Mouse (Mus musculus): Measurements from ENCODE around the gene Sirpb1a.
"Not testable (repeated sequence)": the region's sequence is repeated elsewhere in the genome, so short reads cannot be mapped to it uniquely, and the experiment has no call there.

- TF ChIP-seq CTCF (IDR thresholded peaks at IDR 0.05); POLR2A (IDR thresholded peaks at IDR 0.05; ENCODE audit: insufficient read depth, low read depth, low read length): not testable (repeated sequence)
Measured at GRCm38 (mm10) chr3:15439844-15440243, 13.5 kb upstream of the Sirpb1a start.
